Mouse (Mus musculus) liver, embryonic 14.5 days (tissue): ENCODE measurements at regions not wholly inside any gene's neighbourhood (a gene's known extent, or its start where the extent isn't known, plus 50 kb on each side); places are given as distances from the start of the nearest gene placed in this dataset.

Experiments
- ATAC-seq: fragments of 200-750 bp; cut with Nextera tagmentation; 2 replicates; pipeline ENCODE4 v1.8.0; 2017; ENCODE audit warnings: moderate number of reproducible peaks, mild to moderate bottlenecking, moderate library complexity; ENCODE audit not compliant: insufficient read depth
- DNase-seq, 3 experiments: peaks; one replicate each; pipeline ENCODE4 v3.0.0-alpha.2; 2012 to 2013; ENCODE audit warnings: low read depth in 3 of 3, low spot score in 3 of 3
- H3K27ac ChIP-seq: fragments of 300-500 bp; sonication (generic); 2 replicates; pipeline ENCODE4 v1.5.1; 2014; ENCODE audit warnings: moderate library complexity, mild to moderate bottlenecking, control low read depth, inconsistent platforms
- H3K27me3 ChIP-seq: fragments of 300-500 bp; sonication (generic); 2 replicates; pipeline ENCODE4 v1.6.1; 2014; ENCODE audit warnings: mild to moderate bottlenecking, low read length, moderate library complexity; ENCODE audit not compliant: control insufficient read depth, insufficient read depth
- H3K36me3 ChIP-seq: fragments of 300-500 bp; sonication (generic); replicated peaks from 2 replicates; pipeline ENCODE4 v1.6.1; 2014; ENCODE audit warnings: low read depth; ENCODE audit not compliant: control insufficient read depth, insufficient read depth
- H3K4me1 ChIP-seq, 2 experiments: fragments of 200-500 bp in 1 of 2; fragments of 300-500 bp in 1 of 2; sonication (generic) in 1 of 2; replicated peaks; 2 replicates each; pipeline ENCODE4 v1.6.1; 2012 to 2014; ENCODE audit warnings: antibody characterized with exemption in 1 of 2, inconsistent platforms in 1 of 2, low read length in 1 of 2; ENCODE audit not compliant: control insufficient read depth in 2 of 2, insufficient read depth in 2 of 2
- H3K4me2 ChIP-seq: fragments of 300-500 bp; sonication (generic); 2 replicates; pipeline ENCODE4 v1.6.1; 2014; ENCODE audit warnings: low read depth, mild to moderate bottlenecking, control low read depth, moderate library complexity
- H3K4me3 ChIP-seq, 2 experiments: fragments of 200-500 bp in 1 of 2; fragments of 300-500 bp in 1 of 2; sonication (generic) in 1 of 2; 2 replicates each; pipeline ENCODE4 v1.5.1; 2012 to 2014; ENCODE audit warnings: low read depth in 2 of 2, low read length in 2 of 2, mild to moderate bottlenecking in 2 of 2, control low read depth in 1 of 2, inconsistent platforms in 1 of 2, moderate library complexity in 1 of 2; ENCODE audit not compliant: insufficient read depth in 1 of 2
- H3K9ac ChIP-seq: fragments of 300-500 bp; sonication (generic); replicated peaks from 2 replicates; pipeline ENCODE4 v1.6.1; 2014; ENCODE audit warnings: mild to moderate bottlenecking, control low read depth, moderate library complexity
- H3K9me3 ChIP-seq: fragments of 300-500 bp; sonication (generic); 2 replicates; pipeline ENCODE4 v1.6.1; 2016; ENCODE audit warnings: low read length, mixed read lengths; ENCODE audit not compliant: control insufficient read depth
- CTCF ChIP-seq: IDR thresholded peaks from 2 replicates; pipeline ENCODE4 v1.5.1; 2016; ENCODE audit warnings: antibody characterized with exemption, low read depth, control low read depth
- EP300 ChIP-seq: IDR thresholded peaks from 2 replicates; pipeline ENCODE4 v1.6.1; 2016; ENCODE audit warnings: antibody characterized with exemption, low read depth
- WGBS: fragments of 180-500 bp; shearing (Covaris S2); extraction: QIAGEN DNeasy Blood & Tissue Kit; methylation state at CpG from one replicate; pipeline ENCODE4 v1.1.7; 2014; ENCODE audit not compliant: insufficient replicate concordance; 5-methylcytosine and 5-hydroxymethylcytosine counted together

DNA sequence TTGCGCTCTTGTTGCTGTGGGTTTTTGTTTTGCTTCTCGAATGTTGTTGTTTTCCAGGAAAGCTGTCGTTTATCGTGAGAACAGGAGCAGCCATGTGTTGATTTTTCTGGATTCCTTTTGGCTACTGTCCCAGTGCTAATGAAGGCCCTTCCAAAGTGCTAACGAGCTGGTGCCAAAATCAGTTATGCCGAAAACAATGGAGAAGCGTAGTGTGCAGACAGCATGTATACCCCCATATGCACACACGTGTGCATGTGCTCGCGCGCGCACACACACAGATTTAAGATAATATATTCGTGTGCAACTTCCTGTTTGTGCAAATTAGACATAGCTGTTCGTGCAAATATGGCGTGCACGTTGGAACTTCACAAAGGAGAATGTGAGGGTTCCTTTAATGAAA, 788.0 kb upstream of the Car8 start:
- H3K4me2 ChIP-seq, result no peak overlapping the region
- no peaks in the 10 kb centered on the region for H3K27me3 ChIP-seq
- ATAC-seq (no peak), DNase-seq (no peak)
- no peak overlapping the region for H3K27ac ChIP-seq
- TF ChIP-seq EP300 (no peak), CTCF (no peak)
- H3K4me3 ChIP-seq, result no peak overlapping the region
- H3K9me3 ChIP-seq, result no peaks in the 10 kb centered on the region
- H3K9ac ChIP-seq, result no peak overlapping the region
- H3K4me1 ChIP-seq, result peaks cover 0 to 4% of the 10 kb centered on the region in 2 experiments; a peak in 2 of 4 replicates
- H3K36me3 ChIP-seq, result no peaks in the 10 kb centered on the region
- WGBS, result 65% methylated on average over 16 of the region's 16 CpGs

DNA sequence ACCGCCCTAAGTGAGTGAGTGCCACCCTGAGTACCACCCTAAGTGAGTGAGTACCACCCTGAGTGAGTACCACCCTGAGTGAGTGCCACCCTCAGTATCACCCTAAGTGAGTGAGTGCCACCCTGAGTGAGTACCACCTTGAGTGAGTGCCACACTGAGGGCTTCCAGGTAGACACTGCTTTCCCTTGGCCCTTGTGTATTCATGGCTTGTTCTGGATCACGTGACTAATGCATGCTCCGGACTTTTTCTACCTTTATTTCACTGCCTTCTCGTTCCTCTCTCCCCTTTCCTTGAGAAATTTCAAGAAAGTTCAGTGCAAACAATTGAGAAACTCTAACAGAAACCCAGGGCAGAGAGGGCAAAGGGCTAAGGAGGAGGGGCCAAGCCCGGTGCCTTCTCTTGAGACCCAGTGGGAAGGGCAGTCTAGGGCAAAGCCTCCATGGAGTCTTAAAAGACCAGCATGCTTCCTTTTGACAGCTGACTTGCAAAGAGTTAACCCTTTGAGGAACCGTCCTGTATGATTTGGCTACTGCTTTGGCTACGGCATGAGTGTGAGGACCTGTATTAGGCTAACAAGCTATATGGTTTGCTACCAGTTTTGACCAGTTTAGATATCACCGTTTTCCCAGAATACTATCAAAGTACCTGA, 787.1 kb upstream of the Car8 start:
- Histone ChIP-seq H3K4me2 (no peak overlapping the region), H3K9me3 (no peaks in the 10 kb centered on the region), H3K9ac (no peak overlapping the region), H3K27me3 (no peaks in the 10 kb centered on the region), H3K4me1 (peaks cover 0 to 4% of the 10 kb centered on the region in 2 experiments; a peak in 2 of 4 replicates), H3K4me3 (no peak overlapping the region), H3K36me3 (no peaks in the 10 kb centered on the region), H3K27ac (no peak overlapping the region)
- no peak for DNase-seq
- ATAC-seq, result no peak
- TF ChIP-seq EP300 (no peak), CTCF (no peak)
- WGBS, result 45% methylated on average over 8 of the region's 8 CpGs

- Histone ChIP-seq H3K9me3 (no peaks in the 10 kb centered on the region), H3K4me3 (no peak overlapping the region), H3K9ac (no peak overlapping the region), H3K27me3 (no peaks in the 10 kb centered on the region), H3K4me1 (peaks cover 0 to 4% of the 10 kb centered on the region in 2 experiments; a peak in 2 of 4 replicates), H3K4me2 (no peak overlapping the region), H3K36me3 (no peaks in the 10 kb centered on the region), H3K27ac (no peak overlapping the region)
- ATAC-seq (no peak), DNase-seq (no peak)
- TF ChIP-seq EP300 (no peak), CTCF (no peak)
- WGBS, result 68% methylated on average over 6 of the region's 6 CpGs
Observed at GRCm38 (mm10) chr4:9024216-9024925, 785.5 kb upstream of the Car8 start.

GRCm38 (mm10) chr4:9019241-9020110, 780.6 kb upstream of the Car8 start:
- Histone ChIP-seq H3K27ac (no peak overlapping the region), H3K4me2 (no peak overlapping the region), H3K4me3 (no peak overlapping the region), H3K4me1 (peaks cover 0 to 4% of the 10 kb centered on the region in 2 experiments; a peak in 2 of 4 replicates), H3K27me3 (no peaks in the 10 kb centered on the region), H3K9ac (no peak overlapping the region), H3K9me3 (no peaks in the 10 kb centered on the region), H3K36me3 (no peaks in the 10 kb centered on the region)
- WGBS, result 74% methylated on average over 22 of the region's 22 CpGs
- no peak for TF ChIP-seq EP300
- no peak for TF ChIP-seq CTCF
- DNase-seq (no peak), ATAC-seq (no peak)

- Histone ChIP-seq H3K9me3 (no peaks in the 10 kb centered on the region), H3K27ac (no peak overlapping the region), H3K9ac (no peak overlapping the region), H3K4me2 (no peak overlapping the region), H3K36me3 (no peaks in the 10 kb centered on the region), H3K4me1 (peaks cover 0 to 4% of the 10 kb centered on the region in 2 experiments; a peak in 2 of 4 replicates), H3K4me3 (no peak overlapping the region), H3K27me3 (no peaks in the 10 kb centered on the region)
- TF ChIP-seq EP300, result no peak
- no peak for TF ChIP-seq CTCF
- ATAC-seq (no peak), DNase-seq (no peak)
- 57% methylated on average over 2 of the region's 2 CpGs for WGBS
Observed at GRCm38 (mm10) chr4:9018236-9018635, 779.4 kb upstream of the Car8 start.
